Mouse (Mus musculus): ENCODE results near the gene Gm20388. TPM values are rescaled to one million over a fixed set of nuclear protein-coding genes. Genes with fewer than 3 reads are reported as not detected.

Gm20388 gene
- polyA plus RNA-seq, 1 experiment from 2014 or later = not detected

- Histone ChIP-seq H3K4me3 (no peak overlapping the region), H3K4me2 (no peak overlapping the region), H3K27me3 (peaks cover 2% of the 10 kb centered on the region), H3K9ac (no peak overlapping the region), H3K27ac (no peak overlapping the region), H3K9me3 (no peaks in the 10 kb centered on the region), H3K4me1 (peaks cover 8% of the 10 kb centered on the region), H3K36me3 (no peaks in the 10 kb centered on the region)
- ATAC-seq (ENCODE audit: insufficient number of reproducible peaks, insufficient read depth, low FRiP score, low TSS enrichment, low read depth) = no peak
- 81% methylated on average over 3 of the region's 3 CpGs for WGBS
Observed at GRCm38 (mm10) chr8:122711480-122711879, 2800.8 kb downstream of the Gm20388 start.

GRCm38 (mm10) chr8:122711891-122712365 is 2801.3 kb downstream of the Gm20388 start:
- H3K4me3 ChIP-seq = no peak overlapping the region
- no peaks in the 10 kb centered on the region for H3K36me3 ChIP-seq
- H3K4me2 ChIP-seq = no peak overlapping the region
- ATAC-seq (ENCODE audit: insufficient number of reproducible peaks, insufficient read depth, low FRiP score, low TSS enrichment, low read depth) = no peak
- H3K4me1 ChIP-seq = peaks cover 10% of the 10 kb centered on the region
- 78% methylated on average over 11 of the region's 11 CpGs for WGBS
- H3K9ac ChIP-seq = no peak overlapping the region
- peaks cover 5% of the 10 kb centered on the region for H3K27me3 ChIP-seq
- no peaks in the 10 kb centered on the region for H3K9me3 ChIP-seq
- no peak overlapping the region for H3K27ac ChIP-seq

DNA sequence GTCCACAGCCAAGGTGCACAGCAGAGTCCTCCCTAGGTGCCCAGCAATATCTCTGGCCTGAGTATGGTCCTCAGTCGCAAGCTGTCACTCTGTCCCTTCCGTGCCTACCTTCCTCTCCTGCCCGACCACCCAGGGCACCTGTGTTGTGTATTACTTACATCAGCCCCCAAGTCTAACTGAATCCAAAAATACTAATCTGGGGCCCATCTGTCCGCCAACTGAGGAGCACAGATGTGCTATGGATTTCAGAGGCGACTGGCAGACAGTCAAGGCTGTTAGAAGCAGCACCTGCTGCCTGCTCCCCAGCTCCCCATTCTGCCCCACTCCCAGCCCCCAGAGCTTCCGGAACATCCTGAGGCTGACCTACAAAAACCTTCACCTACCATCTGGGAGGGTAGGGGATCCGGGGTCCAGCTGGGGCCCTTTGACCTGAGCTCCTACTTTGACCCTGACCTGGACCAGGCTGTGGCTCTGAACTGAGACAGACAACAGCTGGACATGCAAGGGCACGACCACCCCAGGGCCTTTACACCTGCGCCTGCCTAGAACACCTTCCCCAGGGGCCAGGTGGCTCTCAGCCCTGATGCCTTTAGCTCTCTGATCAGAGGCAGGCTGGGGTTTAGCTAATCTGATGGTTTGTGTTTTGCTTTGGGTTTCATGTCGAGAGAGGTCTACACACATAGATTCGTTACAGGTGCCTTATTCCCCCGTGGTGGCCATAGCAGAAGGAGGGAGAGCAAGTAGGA is 2801.9 kb downstream of the Gm20388 start:
- 66% methylated on average over 12 of the region's 12 CpGs for WGBS
- H3K4me2 ChIP-seq = no peak overlapping the region
- H3K27me3 ChIP-seq = peaks cover 5% of the 10 kb centered on the region; the same call in 1 of the 2 replicates
- peaks cover 12% of the 10 kb centered on the region for H3K4me1 ChIP-seq
- ATAC-seq (ENCODE audit: insufficient number of reproducible peaks, insufficient read depth, low FRiP score, low TSS enrichment, low read depth) = no peak
- no peaks in the 10 kb centered on the region for H3K36me3 ChIP-seq
- no peaks in the 10 kb centered on the region for H3K9me3 ChIP-seq
- no peak overlapping the region for H3K9ac ChIP-seq
- no peak overlapping the region for H3K4me3 ChIP-seq
- no peak overlapping the region for H3K27ac ChIP-seq

DNA sequence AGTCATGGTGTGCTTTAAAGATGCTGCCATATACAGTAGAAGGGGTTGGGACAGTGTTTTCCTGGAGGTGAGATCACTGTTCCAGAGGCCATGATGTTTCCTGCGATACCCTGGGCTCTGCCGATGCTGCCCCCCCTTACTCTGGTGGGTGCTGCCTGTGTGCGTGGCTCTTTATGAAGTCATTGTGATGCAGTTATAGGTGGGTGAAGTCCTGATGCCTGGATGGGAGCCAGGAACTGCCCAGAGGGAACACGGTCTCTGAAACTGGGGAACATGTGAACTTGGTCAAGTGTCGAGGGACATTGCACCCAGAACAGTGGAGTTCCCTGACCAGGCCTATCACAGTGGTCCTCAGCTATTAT is 2802.5 kb downstream of the Gm20388 start:
- H3K9me3 ChIP-seq = no peaks in the 10 kb centered on the region
- 92% methylated on average over 5 of the region's 5 CpGs for WGBS
- H3K4me1 ChIP-seq = peaks cover 15% of the 10 kb centered on the region
- H3K27me3 ChIP-seq = peaks cover 9% of the 10 kb centered on the region; the same call in 1 of the 2 replicates
- H3K4me2 ChIP-seq = no peak overlapping the region
- no peak overlapping the region for H3K9ac ChIP-seq
- no peak for ATAC-seq (ENCODE audit: insufficient number of reproducible peaks, insufficient read depth, low FRiP score, low TSS enrichment, low read depth)
- no peak overlapping the region for H3K27ac ChIP-seq
- H3K36me3 ChIP-seq = no peaks in the 10 kb centered on the region
- H3K4me3 ChIP-seq = no peak overlapping the region

DNA sequence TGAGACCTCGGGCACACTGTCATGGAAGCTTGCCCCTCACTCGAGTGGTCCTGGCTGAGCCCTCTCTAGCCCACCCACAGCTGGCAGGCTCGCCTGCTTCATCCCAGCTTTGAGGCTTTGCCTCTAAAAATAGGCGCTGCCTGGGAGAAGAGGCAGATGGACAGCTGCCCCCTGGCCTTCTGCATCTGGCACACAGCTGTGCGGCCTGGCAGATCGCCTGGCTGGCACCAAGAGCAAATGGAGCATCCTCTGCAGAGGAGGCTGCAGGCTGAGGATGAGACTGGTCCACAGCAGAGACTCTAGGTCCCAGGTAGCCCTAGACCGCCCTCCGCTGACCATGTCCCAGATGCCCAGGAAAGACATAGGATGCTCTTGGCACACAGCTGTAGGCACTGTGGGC is 2805.9 kb downstream of the Gm20388 start:
- H3K27ac ChIP-seq = no peak overlapping the region
- H3K4me2 ChIP-seq = no peak overlapping the region
- H3K27me3 ChIP-seq = peaks cover 41% of the 10 kb centered on the region
- 63% methylated on average over 8 of the region's 8 CpGs for WGBS
- ATAC-seq (ENCODE audit: insufficient number of reproducible peaks, insufficient read depth, low FRiP score, low TSS enrichment, low read depth) = no peak
- H3K36me3 ChIP-seq = no peaks in the 10 kb centered on the region
- H3K4me3 ChIP-seq = no peak overlapping the region
- no peak overlapping the region for H3K9ac ChIP-seq
- no peaks in the 10 kb centered on the region for H3K9me3 ChIP-seq
- H3K4me1 ChIP-seq = peaks cover 18% of the 10 kb centered on the region

- WGBS = 86% methylated on average over 10 of the region's 10 CpGs
- Histone ChIP-seq H3K27me3 (peaks cover 53% of the 10 kb centered on the region), H3K36me3 (no peaks in the 10 kb centered on the region), H3K27ac (no peak overlapping the region), H3K4me2 (no peak overlapping the region), H3K9me3 (no peaks in the 10 kb centered on the region), H3K9ac (no peak overlapping the region), H3K4me3 (no peak overlapping the region), H3K4me1 (peaks cover 18% of the 10 kb centered on the region)
- no peak for ATAC-seq (ENCODE audit: insufficient number of reproducible peaks, insufficient read depth, low FRiP score, low TSS enrichment, low read depth)
Observed at GRCm38 (mm10) chr8:122717869-122718509, 2807.3 kb downstream of the Gm20388 start.

DNA sequence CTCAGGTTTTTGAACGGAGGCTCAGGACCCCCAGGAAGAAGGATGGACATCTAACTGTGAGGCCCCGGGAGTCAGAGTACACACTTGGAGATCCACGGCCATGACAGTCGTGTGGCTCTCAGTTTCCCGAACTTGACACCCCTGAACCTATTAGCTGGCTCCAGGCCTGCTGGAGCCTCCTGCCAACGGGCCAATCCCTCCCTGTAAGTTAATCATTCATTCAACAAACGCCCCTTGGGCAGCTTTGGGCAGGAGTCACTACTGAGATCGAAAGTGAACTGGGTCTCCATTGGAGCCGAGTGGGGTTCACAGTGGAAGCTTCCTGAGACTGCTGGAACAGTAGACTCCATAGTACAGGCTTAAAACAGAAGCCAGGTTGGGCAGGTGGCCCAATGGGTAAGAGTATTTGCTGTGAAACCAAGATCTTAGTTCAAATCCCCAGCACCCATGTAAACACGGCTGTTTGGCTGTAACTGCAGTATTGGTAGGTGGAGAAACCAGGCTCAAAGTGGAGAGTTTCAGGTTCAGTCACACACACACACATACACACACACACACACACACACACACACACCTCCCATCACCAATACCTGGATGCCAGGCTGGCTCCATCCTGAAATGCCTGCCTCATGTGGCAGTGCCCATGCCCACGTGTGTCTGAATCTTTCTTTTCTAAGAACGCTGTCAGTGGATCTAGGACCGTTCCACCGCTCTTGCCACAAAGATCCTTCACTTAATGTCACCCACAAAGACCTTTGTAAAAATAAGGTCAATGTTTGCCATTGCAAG is 2808.3 kb downstream of the Gm20388 start:
- Histone ChIP-seq H3K9me3 (no peaks in the 10 kb centered on the region), H3K36me3 (no peaks in the 10 kb centered on the region), H3K27ac (no peak overlapping the region), H3K4me1 (peaks cover 18% of the 10 kb centered on the region), H3K4me3 (no peak overlapping the region), H3K9ac (no peak overlapping the region), H3K4me2 (no peak overlapping the region), H3K27me3 (peaks cover 53% of the 10 kb centered on the region)
- no peak for ATAC-seq (ENCODE audit: insufficient number of reproducible peaks, insufficient read depth, low FRiP score, low TSS enrichment, low read depth)
- WGBS = 78% methylated on average over 14 of the region's 14 CpGs

GRCm38 (mm10) chr8:122719500-122720065 is 2808.9 kb downstream of the Gm20388 start:
- H3K36me3 ChIP-seq = no peaks in the 10 kb centered on the region
- no peak overlapping the region for H3K27ac ChIP-seq
- H3K9ac ChIP-seq = no peak overlapping the region
- H3K27me3 ChIP-seq = peaks cover 53% of the 10 kb centered on the region
- ATAC-seq (ENCODE audit: insufficient number of reproducible peaks, insufficient read depth, low FRiP score, low TSS enrichment, low read depth) = no peak
- WGBS = 29% methylated on average over 7 of the region's 7 CpGs
- H3K4me2 ChIP-seq = peak overlapping the region; percentile 40; the same call in 1 of the 2 replicates
- peaks cover 18% of the 10 kb centered on the region for H3K4me1 ChIP-seq
- H3K9me3 ChIP-seq = no peaks in the 10 kb centered on the region
- no peak overlapping the region for H3K4me3 ChIP-seq

DNA sequence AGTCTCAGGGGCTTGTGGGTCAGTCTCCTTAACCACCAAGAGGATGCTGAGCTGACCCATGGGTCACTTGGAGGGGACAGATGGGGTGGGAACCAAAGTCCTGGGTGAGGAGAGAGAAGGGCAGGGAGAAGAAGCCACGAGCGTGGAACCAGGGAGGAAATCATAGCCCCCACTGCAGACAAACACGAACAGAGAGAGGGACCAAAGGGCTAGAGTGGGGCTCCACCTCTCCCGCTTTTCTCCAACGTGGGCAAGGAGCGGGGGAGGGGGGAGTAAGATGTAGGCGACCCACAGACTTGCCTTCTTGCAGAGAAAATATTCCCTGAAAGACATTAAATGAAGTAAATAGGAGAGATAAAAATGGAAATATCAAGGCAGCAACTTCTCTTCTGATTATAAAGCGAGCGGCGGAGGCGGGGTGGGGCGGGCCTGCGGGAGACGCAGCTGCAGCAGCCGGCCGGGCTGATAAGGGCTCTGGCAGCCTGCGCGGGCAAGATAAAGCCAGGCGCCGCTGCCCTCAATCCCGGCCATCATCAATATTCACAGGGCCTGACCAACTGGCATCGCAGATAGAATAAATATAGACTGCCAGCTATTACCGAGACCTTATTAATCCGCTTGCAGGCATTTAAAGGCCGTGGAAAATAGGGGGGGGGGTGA is 2809.6 kb downstream of the Gm20388 start:
- H3K27me3 ChIP-seq = peaks cover 53% of the 10 kb centered on the region
- no peaks in the 10 kb centered on the region for H3K36me3 ChIP-seq
- WGBS = 18% methylated on average over 25 of the region's 25 CpGs
- peak overlapping the region; percentile 40 for H3K4me2 ChIP-seq
- no peaks in the 10 kb centered on the region for H3K9me3 ChIP-seq
- no peak for ATAC-seq (ENCODE audit: insufficient number of reproducible peaks, insufficient read depth, low FRiP score, low TSS enrichment, low read depth)
- peak overlapping the region; percentile 18 for H3K4me3 ChIP-seq
- no peak overlapping the region for H3K9ac ChIP-seq
- no peak overlapping the region for H3K27ac ChIP-seq
- H3K4me1 ChIP-seq = peaks cover 18% of the 10 kb centered on the region

DNA sequence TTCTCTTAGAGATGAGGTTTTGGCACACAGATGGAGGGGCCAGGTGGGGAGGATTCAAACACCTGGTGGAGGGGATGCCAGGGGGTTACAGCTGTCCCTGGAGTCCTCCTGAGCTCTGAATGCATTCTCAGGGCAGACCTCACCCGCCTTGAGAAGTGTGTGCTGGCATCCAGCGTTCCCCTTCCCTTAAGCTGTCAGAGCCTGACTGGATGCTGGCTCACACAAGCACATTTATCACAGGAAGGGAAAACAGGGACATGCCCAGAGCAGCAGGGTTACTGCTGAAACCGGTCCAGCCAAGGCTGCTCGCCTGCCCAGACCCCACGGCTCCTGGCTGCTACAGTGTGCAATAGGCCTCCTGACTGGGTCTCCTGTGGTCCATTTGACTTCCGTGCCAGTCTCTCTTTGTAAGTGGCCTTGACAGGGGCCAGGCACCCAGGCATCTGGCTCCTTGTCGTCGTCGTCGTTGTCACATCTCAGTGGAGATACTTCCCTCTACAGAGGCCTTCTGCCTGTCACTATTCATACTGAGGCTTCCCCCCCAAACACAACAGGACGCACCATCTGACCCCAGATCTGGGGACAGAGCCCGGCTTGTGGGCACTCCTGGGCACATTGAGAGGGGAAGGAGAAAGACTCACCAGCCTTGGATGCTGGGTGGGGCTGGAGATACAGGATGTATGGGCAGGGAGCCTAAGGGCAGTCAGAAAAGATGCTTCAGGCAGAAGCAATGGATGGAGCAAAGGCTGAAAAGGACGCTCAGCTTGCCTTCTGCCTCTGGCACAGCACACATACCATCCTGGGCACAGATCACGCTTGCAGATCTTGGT is 2810.4 kb downstream of the Gm20388 start:
- peaks cover 53% of the 10 kb centered on the region for H3K27me3 ChIP-seq
- WGBS = 59% methylated on average over 14 of the region's 14 CpGs

More for the DNA sequence above, 2810.4 kb downstream of the Gm20388 start:
- Histone ChIP-seq H3K4me2 (no peak overlapping the region), H3K36me3 (no peaks in the 10 kb centered on the region), H3K9me3 (no peaks in the 10 kb centered on the region), H3K4me3 (no peak overlapping the region), H3K9ac (no peak overlapping the region), H3K27ac (no peak overlapping the region), H3K4me1 (peaks cover 18% of the 10 kb centered on the region)
- ATAC-seq (ENCODE audit: insufficient number of reproducible peaks, insufficient read depth, low FRiP score, low TSS enrichment, low read depth) = no peak
